Mouse (Mus musculus) ES-CJ7 (cell line): ENCODE measurements at regions not wholly inside any gene's neighbourhood (a gene's known extent, or its start where the extent isn't known, plus 50 kb on each side); places are given as distances from the start of the nearest gene placed in this dataset.

ENCODE experiments used
- DNase-seq: peaks from one replicate; pipeline ENCODE4 v3.0.0; 2011; ENCODE audit warnings: low read depth, low spot score

- DNase-seq, result no peak
Observed at GRCm38 (mm10) chrX:57711914-57712313, 208.4 kb upstream of the Gpr101 start.

- no peak for DNase-seq
Observed at GRCm38 (mm10) chrX:57709115-57709877, 205.7 kb upstream of the Gpr101 start.

GRCm38 (mm10) chrX:57708501-57708900 lies 204.9 kb upstream of the Gpr101 start:
- DNase-seq, result no peak

GRCm38 (mm10) chrX:57707932-57708331 lies 204.4 kb upstream of the Gpr101 start:
- DNase-seq, result no peak

GRCm38 (mm10) chrX:57706683-57707308 lies 203.2 kb upstream of the Gpr101 start:
- DNase-seq, result no peak

GRCm38 (mm10) chrX:57692506-57692905 lies 188.9 kb upstream of the Gpr101 start:
- DNase-seq, result peak; percentile 5

GRCm38 (mm10) chrX:57676764-57677163 lies 173.2 kb upstream of the Gpr101 start:
- no peak for DNase-seq

- peak; percentile 26 for DNase-seq
Observed at GRCm38 (mm10) chrX:57674955-57675354, 171.4 kb upstream of the Gpr101 start.

GRCm38 (mm10) chrX:57659571-57659970 lies 156.0 kb upstream of the Gpr101 start:
- no peak for DNase-seq

- DNase-seq, result no peak
Observed at GRCm38 (mm10) chrX:57656035-57656434, 152.5 kb upstream of the Gpr101 start.

- no peak for DNase-seq
Observed at GRCm38 (mm10) chrX:57655483-57655882, 151.9 kb upstream of the Gpr101 start.
